Mouse (Mus musculus) stomach, postnatal 0 days (tissue): Measurements from ENCODE around the gene Lpp. TPM values are rescaled to one million over a fixed set of nuclear protein-coding genes. Genes with fewer than 3 reads are reported as not detected.

Experiments
- ATAC-seq: fragments of 200-750 bp; cut with Nextera tagmentation; 2 replicates; pipeline ENCODE4 v1.8.0; 2017; ENCODE audit not compliant: low FRiP score, low TSS enrichment
- DNase-seq: peaks from one replicate; pipeline ENCODE4 v3.0.0-alpha.2; 2016; ENCODE audit warnings: low spot score
- H3K27ac ChIP-seq: fragments of 300-500 bp; sonication (generic); replicated peaks from 2 replicates; pipeline ENCODE4 v1.5.1; 2014; ENCODE audit warnings: mild to moderate bottlenecking, control low read depth
- H3K27me3 ChIP-seq: fragments of 300-500 bp; sonication (generic); 2 replicates; pipeline ENCODE4 v1.6.1; 2014; ENCODE audit warnings: low read length; ENCODE audit not compliant: control insufficient read depth, insufficient read depth
- H3K36me3 ChIP-seq: fragments of 300-500 bp; sonication (generic); 2 replicates; pipeline ENCODE4 v1.6.1; 2014; ENCODE audit warnings: low read length, mixed read lengths; ENCODE audit not compliant: control insufficient read depth, insufficient read depth
- H3K4me1 ChIP-seq: fragments of 300-500 bp; sonication (generic); replicated peaks from 2 replicates; pipeline ENCODE4 v1.6.1; 2014; ENCODE audit warnings: antibody characterized with exemption; ENCODE audit not compliant: control insufficient read depth, insufficient read depth
- H3K4me2 ChIP-seq: fragments of 300-500 bp; sonication (generic); replicated peaks from 2 replicates; pipeline ENCODE4 v1.6.1; 2014; ENCODE audit warnings: low read depth, mild to moderate bottlenecking, control low read depth, moderate library complexity
- H3K4me3 ChIP-seq: fragments of 300-500 bp; sonication (generic); 2 replicates; pipeline ENCODE4 v1.5.1; 2014; ENCODE audit warnings: low read depth, low read length, control low read depth
- H3K9ac ChIP-seq: fragments of 300-500 bp; sonication (generic); 2 replicates; pipeline ENCODE4 v1.6.1; 2014; ENCODE audit warnings: mild to moderate bottlenecking, low read length, control low read depth, mixed read lengths
- H3K9me3 ChIP-seq: fragments of 300-500 bp; sonication (generic); 2 replicates; pipeline ENCODE4 v1.6.1; 2016; ENCODE audit warnings: low read length; ENCODE audit not compliant: control insufficient read depth
- CTCF ChIP-seq: IDR thresholded peaks from 2 replicates; pipeline ENCODE4 v1.5.1; 2016; ENCODE audit warnings: antibody characterized with exemption, low read depth, mild to moderate bottlenecking, moderate library complexity
- EP300 ChIP-seq: optimal IDR thresholded peaks from 2 replicates; pipeline ENCODE3; 2016; ENCODE audit warnings: antibody characterized with exemption
- WGBS: fragments of 180-500 bp; shearing (Covaris S2); extraction: QIAGEN DNeasy Blood & Tissue Kit; methylation state at CpG from one replicate; pipeline ENCODE4 v1.1.7; 2014; 5-methylcytosine and 5-hydroxymethylcytosine counted together
- polyA plus RNA-seq: library from polyadenylated mRNA; unstranded; fragments of >200 nt; fragmentation: Nextera tagmentation; extraction: Ambion mirVana; gene quantifications from 2 replicates; pipeline ENCODE4 v1.2.1, GENCODE M21; 2015

Gene Lpp
- polyA plus RNA-seq, 1 experiment from 2014 or later, result 51.3 TPM

DNA sequence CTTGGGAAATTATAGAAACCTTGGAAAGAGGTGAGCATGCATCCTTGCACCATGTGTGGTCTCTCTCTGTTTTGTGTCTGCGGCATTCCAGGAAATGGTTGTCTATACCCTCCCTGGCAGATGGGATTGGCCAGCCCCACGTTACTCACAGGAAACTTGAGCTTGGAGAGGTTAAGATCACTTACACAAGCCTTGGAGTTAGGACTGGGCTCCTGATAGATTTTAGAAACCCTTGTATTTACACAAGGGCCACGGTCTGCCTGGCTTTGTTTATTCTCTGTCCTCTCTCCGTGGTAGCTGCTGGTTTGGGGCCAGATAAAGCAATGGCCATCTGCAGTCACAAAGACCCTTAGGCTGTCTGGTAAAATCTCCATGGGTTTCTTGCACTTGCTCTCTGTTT is 61.2 kb downstream of the Lpp start:
- no peak overlapping the region for H3K9ac ChIP-seq
- H3K4me2 ChIP-seq, result no peak overlapping the region
- 0 out of 2 replicates have a peak, but pooled peaks cover 6% of the 10 kb centered on the region for H3K4me1 ChIP-seq
- 0 out of 2 replicates have a peak overlapping the region, but pooled peaks have one; percentile 14 for H3K27ac ChIP-seq
- H3K4me3 ChIP-seq, result no peak overlapping the region
- H3K36me3 ChIP-seq, result peaks cover 4% of the 10 kb centered on the region; the same call in 1 of the 2 replicates
- peak; percentile 40; the same call in 1 of the 2 replicates for ATAC-seq
- H3K27me3 ChIP-seq, result no peaks in the 10 kb centered on the region
- H3K9me3 ChIP-seq, result no peaks in the 10 kb centered on the region
- TF ChIP-seq EP300 (no peak), CTCF (no peak)
- WGBS, result 16% methylated on average over 4 of the region's 4 CpGs
- DNase-seq, result no peak

- ATAC-seq, result no peak
- 45% methylated on average over 3 of the region's 3 CpGs for WGBS
- H3K27me3 ChIP-seq, result no peaks in the 10 kb centered on the region
- no peak for DNase-seq
- no peak overlapping the region for H3K9ac ChIP-seq
- no peaks in the 10 kb centered on the region for H3K9me3 ChIP-seq
- no peak overlapping the region for H3K4me3 ChIP-seq
- H3K4me2 ChIP-seq, result no peak overlapping the region
- H3K27ac ChIP-seq, result no peak overlapping the region
- H3K4me1 ChIP-seq, result 0 out of 2 replicates have a peak, but pooled peaks cover 6% of the 10 kb centered on the region
- TF ChIP-seq EP300 (no peak), CTCF (no peak)
- H3K36me3 ChIP-seq, result peaks cover 4% of the 10 kb centered on the region; the same call in 1 of the 2 replicates
Measured at GRCm38 (mm10) chr16:24455361-24455855, 62.1 kb downstream of the Lpp start.

DNA sequence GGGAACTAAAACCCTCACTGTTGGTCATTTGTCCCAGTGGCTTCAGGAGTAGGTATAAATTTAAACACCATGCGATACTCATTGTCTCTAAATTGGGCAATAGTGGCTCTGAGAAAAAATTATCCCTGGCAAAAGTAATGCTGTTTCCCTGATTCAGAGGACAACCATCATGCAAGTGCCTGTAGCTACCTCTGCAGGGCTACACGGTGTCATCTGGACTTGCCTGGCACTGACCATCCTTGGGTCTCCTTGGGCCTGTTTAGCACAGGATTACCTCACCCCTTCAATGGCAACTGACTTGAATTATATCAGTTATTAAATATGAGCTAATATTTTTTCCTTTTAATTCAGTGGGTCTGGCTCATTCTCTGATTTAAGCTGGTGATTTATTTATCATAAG is 70.5 kb downstream of the Lpp start:
- WGBS, result 80% methylated on average over 2 of the region's 2 CpGs

GRCm38 (mm10) chr16:24464436-24464835 is 71.1 kb downstream of the Lpp start:
- ATAC-seq, result no peak

More for the DNA sequence above, 70.5 kb downstream of the Lpp start:
- Histone ChIP-seq H3K9me3 (no peaks in the 10 kb centered on the region), H3K36me3 (peaks cover 1% of the 10 kb centered on the region; the same call in 1 of the 2 replicates), H3K27ac (no peak overlapping the region), H3K4me1 (no peaks in the 10 kb centered on the region), H3K9ac (no peak overlapping the region), H3K4me2 (no peak overlapping the region), H3K27me3 (no peaks in the 10 kb centered on the region), H3K4me3 (no peak overlapping the region)
- DNase-seq (no peak), ATAC-seq (no peak)
- TF ChIP-seq EP300, result no peak
- no peak for TF ChIP-seq CTCF

DNA sequence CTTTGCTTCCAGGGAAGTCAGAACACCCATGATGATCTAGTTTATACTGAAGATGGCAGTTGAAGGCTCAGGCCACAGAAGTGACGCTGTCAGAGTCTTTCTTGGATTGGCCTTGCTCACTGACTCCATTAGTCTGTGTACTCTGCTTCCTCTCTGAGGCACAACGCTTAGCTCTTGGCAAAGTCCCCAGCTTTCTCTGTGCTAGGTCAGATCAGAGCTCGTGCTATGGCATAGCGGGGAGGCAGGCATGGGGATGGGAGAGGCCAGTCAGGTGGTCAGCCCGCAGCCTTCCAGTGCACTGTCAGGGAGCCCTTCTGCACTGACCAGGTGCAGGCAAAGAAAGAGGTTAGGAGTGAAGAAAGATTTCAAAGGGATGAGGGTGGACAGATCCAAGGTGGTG is 72.3 kb downstream of the Lpp start:
- Histone ChIP-seq H3K9ac (no peak overlapping the region), H3K9me3 (no peaks in the 10 kb centered on the region), H3K4me3 (no peak overlapping the region), H3K27me3 (no peaks in the 10 kb centered on the region), H3K4me1 (0 out of 2 replicates have a peak, but pooled peaks cover 3% of the 10 kb centered on the region), H3K36me3 (no peaks in the 10 kb centered on the region), H3K27ac (no peak overlapping the region), H3K4me2 (no peak overlapping the region)
- DNase-seq, result peak; percentile 28
- ATAC-seq, result peak; percentile 55
- TF ChIP-seq CTCF (no peak), EP300 (no peak)
- WGBS, result 58% methylated on average over 5 of the region's 5 CpGs

More at GRCm38 (mm10) chr16:24464436-24464835, 71.1 kb downstream of the Lpp start:
- H3K9me3 ChIP-seq, result no peaks in the 10 kb centered on the region
- H3K27me3 ChIP-seq, result no peaks in the 10 kb centered on the region
- WGBS, result 76% methylated on average over 5 of the region's 5 CpGs
- H3K9ac ChIP-seq, result no peak overlapping the region
- H3K4me2 ChIP-seq, result no peak overlapping the region
- H3K36me3 ChIP-seq, result no peaks in the 10 kb centered on the region
- TF ChIP-seq CTCF (no peak; the same call in 1 of the 2 replicates), EP300 (no peak)
- no peak overlapping the region for H3K27ac ChIP-seq
- H3K4me3 ChIP-seq, result no peak overlapping the region
- no peak for DNase-seq
- no peaks in the 10 kb centered on the region for H3K4me1 ChIP-seq

- no peak overlapping the region for H3K4me2 ChIP-seq
- no peak for DNase-seq
- H3K36me3 ChIP-seq, result no peaks in the 10 kb centered on the region
- no peak overlapping the region for H3K4me3 ChIP-seq
- no peak overlapping the region for H3K9ac ChIP-seq
- no peaks in the 10 kb centered on the region for H3K9me3 ChIP-seq
- no peak overlapping the region for H3K27ac ChIP-seq
- no peaks in the 10 kb centered on the region for H3K27me3 ChIP-seq
- TF ChIP-seq CTCF, result no peak
- TF ChIP-seq EP300, result no peak
- H3K4me1 ChIP-seq, result peaks cover 3% of the 10 kb centered on the region; the same call in 1 of the 2 replicates
- ATAC-seq, result no peak
- 65% methylated on average over 17 of the region's 17 CpGs for WGBS
Measured at GRCm38 (mm10) chr16:24467544-24468290, 74.4 kb downstream of the Lpp start.
